Mouse (Mus musculus) ovary, adult 10 weeks (tissue): ENCODE measurements around the gene Dixdc1. TPM values are rescaled to one million over a fixed set of nuclear protein-coding genes. Genes with fewer than 3 reads are reported as not detected.

Source experiments
- polyA plus RNA-seq: library from polyadenylated mRNA; stranded (reverse); fragments of 350-450 nt; fragmentation: Illumina TruSeq; extraction: RNeasy Lipid Tissue Mini Kit (QIAGEN cat#74804); gene quantifications from one replicate; pipeline ENCODE4 v1.2.3, GENCODE M21; 2014

The Dixdc1 gene
- polyA plus RNA-seq, result 16.8 TPM

DNA sequence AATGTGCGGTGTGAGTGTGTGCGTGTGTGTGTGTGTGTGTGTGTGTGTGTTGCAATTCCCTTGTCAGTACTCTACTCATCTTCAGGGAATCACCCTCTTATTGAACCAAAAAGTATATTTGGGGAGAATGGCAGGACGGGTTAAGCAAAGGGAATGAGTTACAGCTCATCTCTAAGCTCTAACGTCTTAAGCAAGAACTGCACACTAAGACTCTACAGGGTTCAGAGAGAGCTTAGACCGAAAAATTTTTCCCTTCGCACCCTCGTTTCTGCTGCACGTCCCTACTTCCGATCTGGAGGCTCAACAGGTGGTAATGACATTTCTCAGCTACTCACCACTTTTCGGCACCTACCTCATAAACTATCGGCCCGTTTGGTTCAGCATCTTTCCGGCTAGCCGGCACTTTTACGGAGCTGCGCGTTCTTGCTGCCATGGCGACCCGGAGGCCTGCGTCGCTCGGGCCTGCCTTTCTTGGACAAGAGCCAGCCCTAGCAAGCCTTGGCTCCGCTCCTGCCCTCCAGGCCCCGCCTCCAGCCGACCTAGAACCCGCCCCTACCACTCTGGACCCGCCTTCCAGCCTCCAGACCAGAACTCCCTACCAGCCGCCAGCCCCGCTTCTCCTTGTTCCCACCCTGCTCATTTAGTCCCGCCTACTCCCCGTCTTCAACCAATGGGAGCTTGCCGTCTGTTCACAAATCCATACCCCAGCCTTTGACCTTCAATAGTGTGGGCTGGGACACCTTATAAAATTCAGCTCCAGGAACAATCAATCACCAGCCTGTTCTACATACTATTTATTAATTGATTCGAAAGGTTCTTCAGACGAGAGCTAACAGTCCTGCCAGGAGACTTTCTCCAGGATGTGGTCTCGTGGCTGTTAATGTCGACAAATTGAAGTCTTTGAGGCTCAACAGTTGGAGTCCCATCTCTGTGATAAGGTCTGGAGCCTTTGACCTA is at the start of gene Dixdc1:
TSS of gene Dixdc1 (minus strand) at position 604 of the 957 bp plus-strand sequence.

DNA sequence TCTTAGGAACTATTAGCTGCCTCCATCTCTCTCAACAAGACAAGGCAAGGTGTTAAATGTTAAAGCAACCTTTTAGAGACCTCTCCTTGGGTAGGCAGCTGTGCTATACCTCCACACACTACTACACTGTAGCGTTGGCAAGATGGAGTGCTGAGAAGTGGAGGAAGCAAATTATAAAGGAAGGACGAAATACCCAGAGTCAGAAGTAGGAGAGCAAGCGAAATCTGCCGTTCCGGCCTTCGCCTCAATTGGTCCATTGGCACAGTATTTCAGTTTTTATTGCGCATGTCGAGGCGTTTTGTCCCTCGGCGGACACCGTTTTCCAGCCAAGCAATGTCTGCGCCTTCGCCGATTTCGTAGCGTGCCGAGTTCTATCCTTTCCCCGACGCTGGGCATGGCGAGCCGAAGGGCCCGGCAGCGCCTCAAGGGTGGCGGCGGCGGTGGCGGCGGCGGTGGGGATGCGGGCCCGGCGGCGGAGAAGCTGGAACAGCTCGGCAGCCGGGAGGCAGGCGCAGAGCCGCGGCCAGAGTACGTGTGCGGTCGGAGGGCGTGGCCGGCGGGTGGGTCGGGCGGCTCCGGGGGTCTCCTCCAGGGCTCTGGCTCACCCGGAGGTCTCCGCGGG is 35.8 kb upstream of the Dixdc1 start, which contains the start of the genes Alg9 and 1110032A03Rik:
TSS of gene Alg9 (plus strand) at position 29 of the 622 bp plus-strand sequence.
TSS of gene 1110032A03Rik (minus strand) at position 530 of the 622 bp plus-strand sequence.

DNA sequence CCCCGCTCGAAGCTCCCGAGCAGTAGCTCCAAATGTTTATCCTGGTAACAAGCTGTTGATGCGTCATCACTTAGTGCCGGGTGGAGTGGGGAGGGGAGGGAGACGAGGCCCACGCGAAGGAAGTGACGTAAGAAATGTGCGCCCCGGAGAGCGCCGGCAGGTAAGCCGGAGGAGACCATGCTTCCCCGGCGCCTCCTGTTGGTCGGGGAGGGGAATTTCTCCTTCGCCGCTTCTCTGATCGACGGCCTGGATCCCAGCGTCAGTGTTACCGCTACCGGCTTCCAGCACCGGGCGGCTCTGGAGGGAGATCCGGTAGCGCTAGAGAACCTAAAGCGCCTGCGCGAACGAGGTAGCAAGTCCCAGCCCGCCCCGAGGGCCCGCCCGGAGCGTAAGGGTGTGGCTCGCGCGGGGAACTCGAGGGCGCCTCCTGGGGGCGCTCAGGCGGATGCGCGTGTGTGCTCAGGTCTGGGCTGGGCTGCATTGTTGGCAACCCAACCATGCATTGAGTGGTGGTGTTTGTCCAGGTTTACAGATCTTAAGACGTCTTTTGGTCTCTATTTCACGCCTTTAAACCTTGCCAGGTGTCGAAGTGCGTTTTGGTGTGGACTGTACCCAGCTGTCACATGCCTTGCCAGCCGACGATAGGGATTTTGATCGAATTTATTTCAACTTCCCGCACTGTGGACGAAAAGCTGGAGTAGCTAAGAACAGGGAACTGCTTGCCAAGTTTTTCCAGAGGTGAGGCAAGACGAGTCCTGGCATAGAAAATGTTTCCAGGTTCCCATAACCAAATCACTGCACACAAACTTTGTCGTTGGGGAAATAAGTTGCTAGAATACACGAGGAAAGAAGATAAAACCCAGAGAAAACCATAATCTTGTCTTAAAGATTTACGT is 29.0 kb upstream of the Dixdc1 start, which contains the start of gene Fdxacb1:
TSS of gene Fdxacb1 (plus strand) at position 130 of the 896 bp plus-strand sequence.

DNA sequence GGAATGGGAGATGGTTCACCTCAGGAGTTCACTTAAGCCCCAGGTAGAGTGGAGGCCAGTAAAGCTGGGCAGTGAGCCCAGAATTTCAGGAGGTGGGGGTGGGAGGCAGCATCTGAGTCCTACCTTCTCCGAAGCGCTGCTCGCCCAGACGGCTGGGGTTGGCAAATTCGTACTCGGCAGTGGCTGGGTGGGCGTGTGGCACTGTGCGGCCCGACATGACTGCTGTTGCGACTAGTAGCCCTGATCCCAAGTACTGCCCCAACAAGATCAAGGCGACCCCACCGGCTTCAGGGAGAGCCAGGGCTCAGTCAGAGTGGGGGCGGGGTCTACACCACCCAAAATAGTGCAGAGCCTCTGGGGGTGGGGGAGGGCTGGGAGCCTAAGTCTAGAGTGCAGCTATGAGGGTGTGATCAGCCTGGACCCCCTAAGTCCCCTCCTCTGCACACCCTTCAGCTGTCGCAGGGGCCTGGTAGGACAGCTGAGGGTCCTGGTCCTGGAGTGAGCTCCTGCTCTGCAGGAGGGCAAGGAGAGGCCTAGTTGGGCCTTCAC is 12.8 kb upstream of the Dixdc1 start, which contains the start of gene Hspb2:
TSS of gene Hspb2 (minus strand) at position 301 of the 549 bp plus-strand sequence.

DNA sequence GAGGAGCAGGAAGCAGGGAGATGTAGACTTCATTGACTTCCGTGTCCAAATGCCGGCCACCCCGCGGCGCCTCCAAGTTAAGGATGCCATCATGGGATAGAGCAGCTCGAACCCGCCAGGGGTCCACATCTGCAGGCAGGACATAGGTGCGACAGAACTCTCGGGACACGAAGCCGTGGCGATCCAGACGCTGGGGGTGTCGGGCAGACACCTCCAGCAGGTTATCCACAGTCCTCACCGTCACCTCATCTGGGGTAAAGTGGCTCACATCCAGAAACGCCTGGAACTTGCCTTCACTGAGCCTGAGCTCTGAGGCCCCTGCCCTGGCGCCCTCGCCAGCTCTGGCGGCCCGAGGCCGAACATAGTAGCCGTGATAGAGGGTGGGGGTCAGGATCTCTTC is 12.0 kb upstream of the Dixdc1 start, which contains the start of gene Cryab:
TSS of gene Cryab (plus strand) at position 3 of the 400 bp plus-strand sequence.

DNA sequence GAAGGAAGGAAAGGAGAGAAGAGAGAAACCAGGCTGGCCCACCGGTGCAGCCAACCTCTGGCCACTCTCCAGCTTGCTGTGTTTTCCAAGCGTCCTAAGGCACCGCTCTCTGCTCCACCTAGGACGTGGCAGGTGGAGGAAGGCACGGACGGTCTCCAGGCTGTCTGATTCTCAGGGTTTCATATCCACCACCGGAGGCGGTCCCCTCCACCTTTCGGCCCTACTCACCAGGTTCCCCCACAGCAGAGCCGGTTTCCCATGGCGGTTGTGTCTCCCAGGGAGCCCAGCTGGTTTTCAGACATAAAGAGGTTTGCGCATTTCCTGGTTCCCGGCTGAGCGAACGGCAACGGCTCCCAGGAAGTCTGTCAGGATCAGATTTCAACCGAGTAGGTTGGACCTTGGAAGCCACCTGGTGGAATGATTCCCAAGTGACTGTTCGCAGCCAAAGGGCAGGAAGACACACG is 6.9 kb upstream of the Dixdc1 start, which contains the start of gene 2310030G06Rik:
TSS of gene 2310030G06Rik (minus strand) at position 323 of the 464 bp plus-strand sequence.

DNA sequence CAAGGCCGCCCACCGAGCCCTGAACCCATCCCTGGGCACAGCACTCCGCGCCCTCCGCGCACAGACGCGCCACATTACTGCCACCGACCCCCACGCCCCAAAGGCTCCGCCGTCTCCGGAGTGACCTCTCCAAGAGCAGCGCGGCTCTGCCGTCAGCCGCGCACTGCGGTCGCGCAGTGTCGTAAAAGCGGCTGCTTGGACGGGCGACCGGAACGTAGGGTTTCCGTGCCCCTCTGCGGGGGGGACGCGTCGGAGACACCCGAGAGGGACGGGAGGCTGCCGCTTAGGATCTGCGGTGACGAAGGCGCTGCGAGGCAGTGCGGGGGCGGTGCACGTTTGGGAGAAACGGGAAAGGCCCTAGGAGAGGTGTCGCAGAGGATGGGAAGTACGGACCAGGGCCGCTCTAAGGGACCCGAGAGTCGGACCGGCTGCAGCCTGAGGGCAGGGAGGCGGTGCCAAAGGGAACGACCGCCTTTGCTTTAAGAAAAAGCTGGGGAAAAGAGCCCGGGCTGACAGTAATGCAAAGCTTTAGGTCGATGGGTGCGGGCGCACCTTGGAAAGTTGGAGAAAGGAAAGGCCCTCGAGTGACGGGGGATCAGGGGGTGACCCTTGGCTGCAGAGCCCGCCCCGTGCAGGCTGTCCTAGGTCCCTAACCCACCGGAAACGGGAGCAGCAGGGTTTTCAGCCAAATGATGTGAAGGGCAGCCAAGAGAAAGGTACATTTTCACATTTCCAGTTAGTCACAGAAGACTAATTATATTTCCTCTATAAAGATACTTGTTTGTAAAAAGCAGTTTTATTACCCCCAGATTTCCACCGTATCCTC is 79.7 kb downstream of the Dixdc1 start, which contains the start of gene Dlat:
TSS of gene Dlat (minus strand) at position 389 of the 826 bp plus-strand sequence.

DNA sequence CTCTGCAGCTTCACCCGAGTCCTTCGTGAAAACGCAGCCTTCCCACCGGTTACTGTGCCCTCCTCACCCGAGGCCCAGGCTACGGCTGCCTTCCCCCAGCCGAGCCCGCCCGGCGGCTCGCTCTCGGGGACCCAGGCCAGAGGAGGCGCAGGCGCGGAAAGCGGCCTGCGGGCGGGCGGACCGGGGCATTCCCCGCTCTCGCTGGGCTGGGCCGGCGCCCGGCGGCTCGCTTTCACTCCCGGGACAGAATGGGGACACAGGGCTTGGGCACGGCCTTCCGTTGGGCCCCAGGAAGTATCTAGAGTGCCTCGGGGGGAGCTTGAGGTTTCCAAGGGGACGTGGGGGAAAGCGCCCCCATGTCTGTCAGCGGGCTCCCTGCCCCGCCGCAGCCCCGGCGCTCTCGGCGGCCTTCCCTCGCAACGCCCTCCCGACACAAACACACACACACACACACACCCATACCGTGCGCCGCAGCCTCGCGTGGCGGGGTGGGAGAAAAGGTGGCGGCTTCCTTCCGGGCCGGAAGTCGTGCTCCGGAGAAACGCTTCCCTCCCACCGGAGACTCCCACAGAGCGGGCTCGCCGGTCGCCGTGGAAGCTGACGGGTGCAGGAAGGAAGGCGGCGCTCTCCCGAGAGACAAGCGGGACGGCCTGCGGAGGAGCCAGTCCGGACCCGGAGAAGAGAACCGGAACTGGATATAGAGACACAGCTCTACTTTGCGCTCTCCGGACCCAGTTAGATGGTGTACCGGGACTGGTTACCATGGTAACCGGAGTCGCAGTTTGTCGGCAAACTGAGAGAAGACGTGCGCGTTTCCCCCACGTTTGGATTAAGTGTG is 122.3 kb downstream of the Dixdc1 start, which contains the start of the genes Pih1d2 and Nkapd1:
TSS of gene Pih1d2 (plus strand) at position 556 of the 838 bp plus-strand sequence.
TSS of gene Nkapd1 (minus strand) at position 699 of the 838 bp plus-strand sequence.

Other genes starting within 250 kb of the Dixdc1 start
- 147 TPM for gene Plet1, start 245.0 kb downstream of the Dixdc1 start, polyA plus RNA-seq
- 124 TPM for gene Pts, start 210.8 kb downstream of the Dixdc1 start, polyA plus RNA-seq
- 65.9 TPM for gene Il18, start 184.7 kb downstream of the Dixdc1 start, polyA plus RNA-seq
- 4.8 TPM for gene Bco2, start 184.3 kb downstream of the Dixdc1 start, polyA plus RNA-seq
- gene Tex12, start 178.2 kb downstream of the Dixdc1 start, polyA plus RNA-seq, result 2.1 TPM
- gene Sdhd, start 135.7 kb downstream of the Dixdc1 start, polyA plus RNA-seq, result 137 TPM
- gene Timm8b, start 135.6 kb downstream of the Dixdc1 start, polyA plus RNA-seq, result 85.1 TPM
- 10.3 TPM for gene Pih1d2, start 122.2 kb downstream of the Dixdc1 start, polyA plus RNA-seq
- gene Nkapd1, start 122.1 kb downstream of the Dixdc1 start, polyA plus RNA-seq, result 157 TPM
- gene Dlat, start 79.7 kb downstream of the Dixdc1 start, polyA plus RNA-seq, result 84.0 TPM
- 14.3 TPM for gene 2310030G06Rik, start 7.0 kb upstream of the Dixdc1 start, polyA plus RNA-seq
- 6.0 TPM for gene Cryab, start 11.8 kb upstream of the Dixdc1 start, polyA plus RNA-seq
- not detected for gene Hspb2, start 12.8 kb upstream of the Dixdc1 start, polyA plus RNA-seq
- gene Fdxacb1, start 28.7 kb upstream of the Dixdc1 start, polyA plus RNA-seq, result 5.1 TPM
- 10.7 TPM for gene Alg9, start 35.5 kb upstream of the Dixdc1 start, polyA plus RNA-seq
- gene 1110032A03Rik, start 36.0 kb upstream of the Dixdc1 start, polyA plus RNA-seq, result 61.9 TPM
- gene Ppp2r1b, start 105.8 kb upstream of the Dixdc1 start, polyA plus RNA-seq, result 32.0 TPM